Mouse (Mus musculus) bone marrow, adult 2 months (tissue): ENCODE measurements at regions not wholly inside any gene's neighbourhood (a gene's known extent, or its start where the extent isn't known, plus 50 kb on each side); places are given as distances from the start of the nearest gene placed in this dataset.

Experiments
- CTCF ChIP-seq: fragments of 200-500 bp; IDR thresholded peaks from 2 replicates; pipeline ENCODE4 v1.5.1; 2011; ENCODE audit warnings: low read length, control low read depth; ENCODE audit not compliant: control insufficient read depth, insufficient read depth
- POLR2A ChIP-seq: fragments of 200-500 bp; IDR thresholded peaks from 2 replicates; pipeline ENCODE4 v1.6.1; 2011; ENCODE audit warnings: low read depth, mild to moderate bottlenecking, control low read depth, low read length, borderline replicate concordance; ENCODE audit not compliant: control insufficient read depth

DNA sequence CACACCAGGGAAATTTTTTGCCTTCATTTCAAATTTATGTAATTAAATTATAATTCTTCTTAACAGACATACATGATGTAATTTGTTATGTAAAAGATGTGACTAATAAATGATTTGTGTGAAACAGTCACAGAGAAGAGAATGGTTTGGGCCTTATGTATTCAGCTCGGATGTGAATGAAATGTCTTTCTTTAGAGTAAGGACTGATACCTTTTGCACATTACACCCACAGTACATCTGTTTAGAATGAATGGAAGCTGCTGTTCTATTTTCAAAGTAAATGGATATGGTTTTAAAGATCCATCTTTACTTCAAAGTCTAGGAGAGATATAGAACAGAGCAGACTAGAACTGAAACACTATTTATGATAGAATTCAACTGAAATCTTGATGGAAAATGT lies 226.7 kb upstream of the Thrb start:
- no peak for TF ChIP-seq POLR2A
- no peak for TF ChIP-seq CTCF
